Mouse (Mus musculus) embryo, embryonic 9.5 days (tissue): ENCODE measurements around the gene Rec114.
A peak's percentile ranks its signal among the peaks of the same experiment; 100 is the strongest.

Source experiments
- DNase-seq: peaks from one replicate; pipeline ENCODE4 v3.0.0-alpha.2; 2017; ENCODE audit errors: extremely low spot score

Rec114 gene

DNA sequence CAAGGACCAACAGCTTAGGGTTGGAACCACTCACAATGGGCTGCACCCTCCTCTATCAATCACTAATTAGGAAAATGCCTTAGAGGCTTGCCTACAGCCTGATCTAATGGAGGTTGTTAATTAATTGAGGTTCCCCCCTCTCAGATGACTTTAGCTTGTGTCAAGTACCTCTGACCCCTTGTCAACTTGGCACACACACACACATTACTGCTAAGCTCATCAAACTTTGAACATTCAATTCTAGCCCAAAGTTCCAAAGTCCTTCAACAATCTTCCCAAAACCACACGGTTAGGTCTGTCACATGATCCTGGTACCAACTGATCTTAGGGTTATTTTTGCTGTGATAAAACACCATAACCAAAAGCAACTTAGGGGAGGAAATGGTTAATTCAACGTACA, 26.9 kb downstream of the Rec114 start:
- DNase-seq: no peak

DNA sequence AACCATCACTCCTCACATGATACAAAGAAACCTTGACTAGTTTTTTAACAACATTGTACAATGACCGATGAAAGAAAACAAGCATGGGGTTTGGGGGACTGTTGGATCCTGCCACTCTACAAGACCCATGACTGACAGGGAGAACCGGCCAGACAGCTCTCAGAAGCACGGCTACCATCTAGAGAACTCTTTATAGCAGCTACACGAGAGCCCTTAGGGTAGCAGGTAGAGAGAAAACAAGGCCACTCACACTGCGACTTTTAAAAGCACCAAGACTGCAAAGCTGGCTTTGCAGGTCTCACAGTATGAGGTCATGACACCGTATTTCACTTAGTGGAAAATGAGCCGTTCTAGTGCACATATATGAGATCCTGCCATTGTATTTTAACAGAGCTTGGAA, 33.1 kb downstream of the Rec114 start:
- no peak for DNase-seq

DNA sequence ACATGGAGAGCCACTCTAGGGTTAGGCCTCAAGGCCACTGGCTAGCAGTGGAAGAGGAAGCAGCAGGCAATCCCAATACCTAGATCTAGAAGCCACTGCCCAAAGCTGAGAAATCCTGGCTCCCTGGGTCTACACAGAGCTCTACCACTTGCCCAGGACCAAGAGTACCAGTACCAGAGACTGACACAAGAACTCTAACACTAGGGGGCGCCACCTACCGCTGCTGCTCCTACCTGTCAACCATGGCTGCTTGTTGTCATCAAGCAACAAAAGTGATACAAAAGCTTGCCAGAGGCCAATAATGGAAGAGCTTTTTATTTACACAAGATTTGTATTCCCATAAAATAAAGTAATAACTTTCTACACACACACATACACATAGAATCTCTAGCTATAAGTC, 33.8 kb downstream of the Rec114 start:
- DNase-seq: peak; percentile 66

DNA sequence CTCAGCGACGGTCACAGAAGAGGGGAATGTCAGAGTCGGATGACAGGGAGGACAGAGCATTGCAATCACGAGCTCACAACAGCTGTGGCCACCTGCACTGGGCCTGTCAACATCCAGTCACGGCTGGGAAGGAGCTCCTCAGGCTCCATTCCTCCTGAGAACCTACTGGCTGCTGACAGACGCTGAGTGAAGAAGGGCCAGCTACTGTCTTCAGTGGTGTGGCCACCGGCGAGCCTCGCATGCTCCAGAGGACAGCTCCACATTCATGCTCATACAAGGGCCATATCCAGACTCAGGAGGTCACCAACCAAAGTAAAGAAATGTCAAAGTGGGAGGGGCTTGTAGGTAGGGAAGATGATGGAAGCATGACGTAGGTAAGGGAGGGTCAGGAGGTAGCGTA, 36.0 kb downstream of the Rec114 start:
- no peak for DNase-seq

DNA sequence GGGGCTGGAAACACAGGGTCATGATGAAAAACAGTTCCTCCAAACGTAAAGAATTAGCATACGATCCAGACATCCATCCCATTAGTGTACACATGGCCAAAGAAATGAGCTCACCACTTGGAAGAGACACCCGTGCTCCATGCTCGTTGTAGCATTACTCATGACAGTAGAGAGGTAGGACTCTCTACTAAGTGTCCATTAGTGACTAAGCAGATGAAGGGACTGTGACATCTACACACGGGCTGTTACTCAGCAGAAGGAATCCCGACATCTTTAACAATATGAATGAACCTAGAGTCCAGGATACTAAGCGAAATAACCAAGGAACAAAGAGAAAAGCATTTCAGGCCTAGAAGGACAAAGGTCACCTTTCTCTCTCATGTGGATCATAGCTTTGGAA, 37.7 kb downstream of the Rec114 start:
- no peak for DNase-seq

DNA sequence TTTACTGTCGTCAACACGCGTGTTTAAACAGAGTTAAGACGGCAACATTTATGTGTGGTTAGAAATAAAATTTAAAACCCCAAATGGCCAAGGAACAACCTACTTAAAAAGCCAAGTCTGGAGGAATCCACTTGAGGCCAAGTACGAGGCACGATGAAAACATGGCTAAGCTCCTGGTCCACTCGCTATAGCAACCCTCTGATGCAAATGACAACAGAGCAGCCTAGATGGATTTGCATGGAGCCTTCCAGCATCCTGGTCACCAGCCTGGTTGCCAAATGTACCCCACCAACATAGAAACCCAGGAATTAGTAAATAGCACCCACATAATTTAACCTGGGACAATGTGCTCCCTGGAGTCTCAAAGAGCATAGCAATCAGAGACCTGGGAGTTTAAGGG, 40.0 kb downstream of the Rec114 start:
- no peak for DNase-seq

DNA sequence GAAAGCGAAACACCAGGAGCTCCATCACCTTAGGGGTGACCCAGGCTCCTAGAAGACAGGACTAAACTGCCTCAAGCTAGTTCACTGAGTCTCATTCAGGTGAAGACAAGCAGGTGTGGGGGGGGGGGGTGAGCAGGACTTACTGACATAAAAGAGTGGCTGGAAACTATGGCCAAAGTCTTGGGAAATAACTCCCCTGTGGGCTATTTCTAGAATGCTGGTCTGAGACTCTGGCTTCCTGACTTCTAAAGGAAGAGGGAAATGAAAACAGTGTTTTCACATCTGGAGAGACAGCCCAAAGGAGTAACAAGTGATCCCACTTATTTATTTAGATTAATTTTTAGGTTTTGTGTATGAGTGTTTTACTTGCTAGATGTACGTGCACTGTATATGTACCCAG, 42.0 kb downstream of the Rec114 start:
- no peak for DNase-seq

DNA sequence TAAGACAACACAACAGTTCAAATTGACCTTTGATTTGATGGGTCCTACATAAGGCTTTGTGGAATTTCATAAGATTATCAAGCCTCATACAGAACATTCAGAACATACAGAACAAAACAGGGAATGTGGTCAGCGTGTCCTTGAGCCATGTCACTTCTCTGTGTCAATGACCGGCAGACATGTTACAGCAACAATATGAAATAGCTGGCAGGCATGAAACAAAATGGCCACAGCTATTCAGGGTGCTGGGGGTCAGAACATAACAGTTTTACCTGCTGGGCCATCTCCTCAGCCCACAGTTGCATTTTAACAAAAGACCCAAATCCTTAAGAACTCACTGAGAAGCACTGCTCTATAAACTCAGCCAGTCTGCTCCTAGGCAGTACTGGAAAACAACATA, 45.3 kb downstream of the Rec114 start:
- no peak for DNase-seq

DNA sequence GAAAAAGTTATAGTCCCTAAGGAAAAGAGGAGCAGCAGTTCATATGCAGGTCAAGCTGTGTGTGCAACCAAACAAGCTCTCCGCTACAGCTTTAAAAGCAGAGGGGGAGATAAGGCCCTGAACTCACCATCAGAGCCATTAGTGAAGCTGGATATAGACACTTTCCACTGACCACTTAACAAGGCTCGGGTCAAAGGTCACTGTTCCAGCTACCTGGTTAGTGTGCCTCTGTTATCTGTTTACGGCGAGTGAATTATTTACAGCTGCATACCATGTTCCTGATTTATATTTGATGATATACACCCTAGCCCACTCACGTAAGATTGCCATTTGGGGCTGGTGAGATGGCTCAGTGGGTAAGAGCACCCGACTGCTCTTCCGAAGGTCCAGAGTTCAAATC, 52.3 kb downstream of the Rec114 start:
- DNase-seq: no peak

DNA sequence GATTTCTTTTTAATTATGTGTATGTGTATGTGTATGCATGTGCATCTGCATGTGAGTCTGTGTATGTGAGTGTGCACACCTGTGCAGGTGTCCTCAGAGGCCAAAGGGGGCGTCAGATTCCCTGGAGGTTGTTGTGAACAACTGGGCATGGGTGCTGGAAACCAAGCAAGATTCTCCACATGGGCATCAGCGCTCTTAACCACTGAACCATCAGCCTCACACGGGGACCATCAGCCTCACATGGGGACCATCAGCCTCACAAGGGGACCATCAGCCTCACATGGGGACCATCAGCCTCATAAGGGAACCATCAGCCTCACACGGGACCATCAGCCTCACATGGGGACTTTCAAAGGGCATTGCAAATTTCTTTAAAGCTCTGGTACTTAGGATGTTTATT, 53.1 kb downstream of the Rec114 start:
- DNase-seq: no peak

DNA sequence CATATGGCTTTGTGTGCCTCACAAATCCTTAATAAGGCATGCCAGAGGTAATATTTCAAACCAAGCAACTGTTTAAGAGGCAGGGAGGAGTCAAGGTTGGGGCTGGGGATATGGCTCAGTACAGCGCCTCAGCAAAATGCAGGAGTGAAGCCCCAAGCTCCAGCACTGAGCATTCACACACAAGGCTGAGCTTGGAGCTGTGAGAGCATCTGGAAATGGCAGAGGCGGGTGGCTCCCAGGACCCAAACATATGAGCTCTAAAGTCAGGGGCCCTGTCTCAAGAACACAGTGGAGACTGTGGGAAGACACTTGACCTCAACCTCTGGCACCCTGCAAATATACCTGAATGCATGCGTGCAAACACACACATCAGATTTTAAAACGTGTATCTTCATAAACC, 55.7 kb downstream of the Rec114 start:
- no peak for DNase-seq

DNA sequence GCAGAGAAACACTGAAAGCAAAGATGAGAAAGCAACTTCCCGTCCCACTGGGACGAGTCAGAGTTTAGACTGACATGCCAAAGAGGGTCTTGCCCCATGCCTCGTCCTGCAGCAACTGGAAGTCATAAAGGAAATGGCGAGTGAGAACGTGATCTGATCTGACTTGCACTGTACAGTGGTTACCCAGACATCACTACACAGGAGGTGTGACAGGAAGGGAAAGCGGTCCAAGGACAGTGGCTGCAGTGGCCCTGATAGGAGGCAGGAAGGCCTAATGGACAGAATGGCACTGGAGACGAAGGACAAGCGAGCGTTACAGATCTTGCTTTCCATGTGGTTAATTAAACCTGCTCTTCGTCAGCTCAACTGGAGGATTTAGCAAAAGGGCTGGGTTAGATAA, 58.5 kb downstream of the Rec114 start:
- no peak for DNase-seq

DNA sequence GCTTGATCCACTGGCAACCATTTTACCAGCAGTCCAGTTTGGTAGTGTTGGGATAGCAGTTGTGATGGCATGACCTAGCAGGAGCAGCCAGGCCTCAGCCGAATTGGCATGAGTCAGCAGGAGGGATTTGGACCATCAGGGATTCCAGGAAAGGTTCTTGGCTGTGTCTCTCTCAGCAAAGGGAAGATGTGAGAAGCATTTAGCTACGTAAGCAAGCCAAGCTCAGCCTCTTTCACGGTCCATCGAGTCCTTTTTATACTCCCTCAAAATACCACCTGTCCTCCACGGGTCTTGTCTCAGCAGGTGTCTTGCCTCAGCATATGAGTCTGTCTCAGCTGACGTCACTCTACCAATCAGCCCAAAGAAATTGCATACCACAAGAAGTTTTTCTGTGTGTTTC, 60.4 kb downstream of the Rec114 start:
- DNase-seq: no peak

DNA sequence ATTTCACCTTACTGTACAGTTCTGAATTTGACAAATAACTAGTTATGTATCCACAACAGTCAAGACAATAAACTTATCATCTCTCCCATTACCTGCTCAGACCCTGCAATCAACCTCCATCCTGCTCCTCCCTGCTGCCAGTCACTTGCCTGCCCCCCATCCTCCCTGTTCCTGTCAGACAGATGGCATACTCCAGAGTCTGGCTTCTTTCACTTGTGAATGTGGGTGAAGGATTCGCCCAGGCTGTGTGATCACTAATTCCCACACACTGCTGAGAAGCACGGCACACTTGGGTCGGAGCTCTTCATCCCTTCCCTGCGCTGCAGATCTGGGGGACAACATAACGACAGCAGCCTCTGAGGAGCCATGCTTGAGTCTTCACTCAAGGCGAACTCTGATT, 61.7 kb downstream of the Rec114 start:
- DNase-seq: no peak

DNA sequence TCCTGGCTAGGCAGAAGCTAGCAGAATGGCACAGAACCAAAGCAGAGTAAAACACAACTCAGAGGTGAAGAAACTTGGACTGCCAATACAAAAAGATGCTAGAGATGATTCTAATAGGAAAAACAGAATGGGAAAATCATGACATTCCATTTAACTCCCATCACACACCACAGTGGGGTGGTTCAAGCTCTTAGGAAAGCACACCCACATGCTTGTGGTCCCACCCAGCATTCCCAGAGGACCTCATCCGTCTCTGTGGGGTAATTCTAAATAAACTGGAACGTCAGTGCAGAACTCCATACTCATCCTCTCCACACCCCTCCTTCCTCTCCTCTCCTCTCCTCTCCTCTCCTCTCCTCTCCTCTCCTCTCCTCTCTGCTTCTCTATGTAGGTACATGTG, 62.4 kb downstream of the Rec114 start:
- no peak for DNase-seq

DNA sequence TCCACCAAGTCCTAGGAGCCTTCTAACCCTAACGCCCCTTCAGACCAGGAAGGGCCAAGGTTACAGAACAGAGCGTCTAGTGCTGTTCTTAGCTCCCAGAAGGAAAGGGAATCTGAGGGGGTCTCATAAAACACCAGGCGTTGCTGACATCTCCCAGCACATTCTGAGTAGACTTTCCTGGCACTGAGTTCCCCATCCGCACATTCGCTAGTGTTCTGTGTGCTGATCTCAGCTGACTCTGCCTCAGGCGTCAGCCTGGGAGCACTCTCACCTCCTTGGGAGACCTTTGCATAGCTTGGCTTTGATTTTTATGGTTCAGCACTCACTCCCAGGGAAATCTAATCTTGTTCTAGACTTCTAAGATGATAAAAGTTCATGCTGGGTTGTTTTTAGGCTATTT, 68.4 kb downstream of the Rec114 start:
- DNase-seq: no peak

DNA sequence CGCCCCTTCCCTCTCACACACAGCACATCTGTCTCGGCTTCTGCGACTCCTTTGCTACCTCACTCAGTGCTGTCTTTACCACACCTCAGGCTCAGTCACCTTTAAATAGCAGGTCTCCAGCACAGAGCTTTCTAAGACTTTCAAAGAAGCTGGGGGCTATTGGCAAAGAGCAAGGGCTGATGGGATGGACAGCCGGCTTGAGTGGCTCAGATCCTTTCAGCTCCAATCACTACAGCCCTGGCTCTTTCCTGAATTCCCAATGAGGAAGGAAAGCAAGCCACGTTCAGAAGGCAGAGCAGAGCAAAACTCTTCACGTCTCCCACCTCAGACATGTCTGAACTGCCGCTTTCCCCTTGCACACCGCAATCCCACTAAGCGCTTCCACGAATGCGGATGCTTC, 69.0 kb downstream of the Rec114 start:
- DNase-seq: no peak

DNA sequence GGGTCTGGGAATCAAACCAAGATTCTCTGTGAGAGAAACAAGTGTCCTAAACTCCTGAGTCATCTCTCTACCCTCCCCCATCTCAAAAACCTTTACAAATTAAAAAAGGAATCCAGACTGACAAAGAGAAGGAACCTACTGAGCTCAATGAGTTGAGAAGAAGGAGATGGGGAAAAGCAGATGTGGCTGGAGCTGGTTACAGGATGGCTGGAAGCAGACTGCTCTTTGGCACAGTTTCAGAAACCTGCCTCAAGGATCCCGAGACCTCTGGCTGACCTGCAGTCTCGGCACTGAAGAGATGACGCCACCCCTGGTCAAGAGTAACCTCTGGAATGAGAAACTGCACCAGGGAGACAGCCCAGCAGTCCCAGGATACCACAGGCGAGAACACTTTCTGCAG, 71.3 kb downstream of the Rec114 start:
- no peak for DNase-seq

DNA sequence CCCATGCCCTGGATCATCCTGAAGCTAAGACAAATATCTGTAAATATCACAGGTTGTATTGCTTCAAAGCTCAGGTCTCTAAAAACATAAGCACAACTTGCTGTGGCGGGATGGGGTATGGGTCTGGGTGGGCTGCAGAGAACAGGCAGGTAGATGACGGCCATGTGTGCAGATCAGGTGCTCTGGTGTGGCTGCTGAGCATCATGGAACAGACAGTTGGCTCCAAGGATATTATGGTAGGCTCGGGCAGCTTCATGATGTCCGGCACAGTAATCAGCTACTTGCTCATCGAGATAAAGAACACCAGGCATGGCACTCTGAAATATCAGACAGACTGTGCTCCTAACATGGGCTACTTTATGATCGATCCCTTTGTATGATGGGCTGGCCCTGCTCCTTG, 73.9 kb downstream of the Rec114 start:
- no peak for DNase-seq

DNA sequence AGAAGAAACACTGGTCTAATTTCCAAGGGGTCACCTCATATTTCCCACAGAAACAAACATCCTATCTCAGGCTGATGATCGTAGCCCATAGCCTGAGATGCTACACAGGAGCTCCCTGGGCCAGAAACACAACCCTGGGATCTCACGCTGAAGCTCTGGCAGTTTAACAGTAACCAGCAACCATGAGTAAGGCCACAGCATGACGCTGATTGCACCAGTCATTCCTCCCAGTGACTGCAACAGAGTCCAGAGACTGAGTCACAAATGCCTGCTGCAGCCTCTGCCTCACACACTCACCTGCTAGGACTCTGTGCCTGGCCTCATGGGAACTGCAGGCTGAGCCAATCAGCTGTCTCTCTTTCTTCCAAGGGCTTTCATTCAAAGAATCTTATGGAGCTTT, 74.7 kb downstream of the Rec114 start:
- DNase-seq: no peak

DNA sequence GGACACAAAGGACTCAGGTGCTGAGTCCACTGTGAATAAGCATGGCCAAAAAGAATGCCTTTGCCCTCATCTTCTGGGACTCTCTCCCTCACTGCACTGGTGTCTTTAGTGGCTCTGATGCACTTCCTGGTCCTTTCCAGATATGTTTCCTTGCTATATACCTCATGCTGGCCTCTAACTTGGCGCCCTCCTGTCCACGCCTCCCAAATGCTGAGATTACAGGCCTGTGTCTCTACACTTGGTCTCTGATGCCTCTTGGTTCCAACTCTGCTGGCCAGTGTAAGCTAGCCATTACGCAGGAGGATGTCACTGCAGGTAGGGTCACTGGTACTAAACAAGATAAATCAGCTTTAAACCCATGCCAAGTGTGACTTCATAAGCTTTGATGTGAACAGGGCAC, 75.6 kb downstream of the Rec114 start:
- no peak for DNase-seq

DNA sequence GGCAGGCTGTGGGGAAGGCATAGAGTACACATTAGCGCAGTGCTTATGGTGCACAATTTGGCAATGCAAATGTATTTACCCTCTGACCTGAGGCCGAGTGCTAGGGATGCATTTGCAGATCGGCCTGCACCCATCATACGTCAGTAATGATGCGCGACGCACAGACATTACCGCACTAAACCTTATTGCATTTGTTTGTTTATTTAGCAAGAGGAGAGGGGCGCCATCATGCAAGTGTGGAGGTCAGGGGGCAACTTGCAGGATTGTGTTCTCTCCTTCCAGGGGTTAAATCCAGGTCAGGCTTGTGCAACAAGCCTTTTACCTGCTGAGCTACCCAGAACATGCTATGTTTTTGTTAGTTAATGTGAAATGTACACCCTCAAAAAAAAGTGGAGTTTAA, 76.5 kb downstream of the Rec114 start:
- DNase-seq: peak; percentile 29

DNA sequence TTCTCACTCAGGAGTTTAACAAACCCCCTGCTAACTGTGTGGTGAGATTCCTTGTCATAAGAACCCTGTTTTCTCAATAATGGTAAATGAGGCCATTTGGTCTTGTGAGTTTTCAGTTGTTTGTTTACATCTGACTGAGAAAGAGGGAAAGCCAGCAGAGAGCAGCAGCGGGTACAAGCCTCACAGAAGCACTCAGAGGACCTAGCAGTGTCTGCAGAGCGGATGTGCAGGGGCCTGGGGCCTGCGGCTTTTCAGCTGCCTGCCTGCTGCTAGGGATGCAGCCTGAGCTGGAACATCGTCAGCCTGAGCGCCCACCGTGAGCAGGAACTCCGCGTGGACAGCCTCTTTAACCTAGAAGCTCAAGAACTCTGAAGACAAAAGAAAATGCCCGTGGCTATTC, 77.6 kb downstream of the Rec114 start:
- DNase-seq: no peak

DNA sequence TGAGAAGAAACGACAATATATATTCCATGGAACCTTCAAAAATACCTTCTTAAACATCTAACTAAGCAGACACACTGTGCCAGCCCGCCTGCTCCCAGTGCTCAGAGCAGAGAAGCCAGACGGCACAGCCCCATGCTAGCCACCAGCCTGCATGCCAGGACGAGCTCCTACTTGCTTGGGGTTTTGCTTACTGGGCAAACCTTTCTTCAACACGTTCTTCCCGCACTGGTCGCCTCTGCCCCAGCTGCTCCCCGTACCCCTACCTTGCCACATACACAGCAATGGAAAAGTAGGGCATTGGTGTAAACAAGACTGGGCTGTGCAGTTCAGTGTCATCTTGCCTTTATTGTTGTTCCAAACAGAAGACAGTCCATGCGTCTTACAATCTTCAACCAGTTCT, 78.3 kb downstream of the Rec114 start:
- no peak for DNase-seq

DNA sequence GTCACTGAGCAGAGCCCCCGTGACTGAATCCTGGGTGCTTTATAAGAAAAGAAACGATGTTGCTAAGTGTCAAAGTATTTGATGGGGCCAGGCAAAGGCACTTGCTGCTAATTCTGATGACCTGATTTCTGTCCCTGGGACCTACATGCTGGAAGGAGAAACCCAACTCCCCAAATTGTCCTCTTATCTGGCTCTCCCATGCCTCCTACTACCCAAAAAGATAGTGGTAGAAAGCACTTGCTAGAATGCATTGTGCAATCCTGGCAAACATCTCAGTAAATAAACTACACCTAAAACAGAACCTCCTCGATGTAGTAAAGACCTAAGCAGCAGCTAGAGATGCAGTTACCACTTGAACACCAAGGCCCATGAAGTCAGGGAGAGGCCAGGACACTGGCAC, 81.0 kb downstream of the Rec114 start:
- no peak for DNase-seq
